Mouse (Mus musculus) C2C12 (cell line): Measurements from ENCODE around the gene St8sia6.

Experiments used
- CEBPB ChIP-seq: IDR thresholded peaks from one replicate; pipeline ENCODE4 v1.6.1; 2011; ENCODE audit warnings: low read depth, mild to moderate bottlenecking, control low read depth, moderate library complexity
- CTCF ChIP-seq: IDR thresholded peaks from one replicate; pipeline ENCODE4 v1.5.1; 2011; ENCODE audit not compliant: control insufficient read depth, insufficient read depth, insufficient read length

- TF ChIP-seq CEBPB (no peak), CTCF (no peak)
These were observed 6.8 kb upstream of the St8sia6 start for GRCm38 (mm10) chr2:13800639-13801038.
